Mouse (Mus musculus) spleen, adult 2 months (tissue): ENCODE results near the gene Fam161b.
A peak's percentile ranks its signal among the peaks of the same experiment; 100 is the strongest.

Source experiments
- CTCF ChIP-seq: fragments of 200-500 bp; IDR thresholded peaks from 2 replicates; pipeline ENCODE4 v1.5.1; 2011; ENCODE audit warnings: mild to moderate bottlenecking, inconsistent platforms; ENCODE audit not compliant: insufficient read depth, insufficient read length, insufficient replicate concordance; ENCODE audit errors: extremely low read depth
- POLR2A ChIP-seq: fragments of 200-500 bp; IDR thresholded peaks from 2 replicates; pipeline ENCODE4 v1.6.1; 2011; ENCODE audit warnings: low read depth, low read length, inconsistent platforms

DNA sequence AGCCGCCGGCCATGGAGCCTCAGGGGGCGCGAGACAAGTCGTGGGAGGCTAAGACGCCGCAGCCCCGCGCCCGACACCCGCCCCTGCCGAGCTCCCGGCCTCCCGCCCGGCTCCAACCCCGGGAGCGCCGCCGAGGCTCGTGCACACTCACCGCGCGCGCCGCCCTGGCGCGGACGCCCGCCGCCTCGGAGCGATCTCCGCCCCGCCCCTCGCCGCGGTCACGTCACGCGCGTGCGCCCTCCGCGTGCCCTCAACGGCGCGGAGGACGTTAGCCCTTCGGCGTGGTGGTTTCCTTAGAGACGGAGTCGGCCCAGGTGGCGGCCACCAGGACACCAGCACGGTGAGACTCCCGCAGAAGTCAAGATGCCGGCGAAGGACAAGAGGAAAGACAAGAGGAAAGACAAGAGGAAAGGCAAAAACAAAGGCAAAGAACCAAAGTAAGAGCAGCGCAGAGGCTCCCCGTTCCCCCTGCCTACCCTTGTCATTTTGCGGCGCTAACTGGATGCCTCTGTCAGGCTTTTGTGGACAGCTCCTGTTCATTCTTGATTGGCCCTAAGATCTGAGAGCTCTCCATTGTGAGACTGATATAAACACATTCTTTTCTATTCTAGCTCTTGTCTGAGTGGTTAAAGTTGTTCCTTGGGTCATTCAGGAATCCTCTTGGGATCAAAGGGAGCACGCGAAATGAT, 47.3 kb upstream of the Fam161b start, which contains the start of the genes Entpd5 and Bbof1:
- TF ChIP-seq POLR2A = peak; percentile 25; the same call in 1 of the 2 replicates
- TF ChIP-seq CTCF = no peak
